Mouse (Mus musculus): Measurements from ENCODE around the gene Exoc4.

GRCm38 (mm10) chr6:33982709-33983108, 733.8 kb downstream of the Exoc4 start:
- TF ChIP-seq CTCF (IDR thresholded peaks at IDR 0.05; ENCODE audit: low read depth) = no peak
- no peak for TF ChIP-seq EP300 (optimal IDR thresholded peaks at IDR 0.05)
